Mouse (Mus musculus) kidney, adult 2 months (tissue): ENCODE measurements around the gene Satb1.

ENCODE experiments used
- CTCF ChIP-seq: fragments of 200-500 bp; conservative IDR thresholded peaks from 2 replicates; pipeline ENCODE4 v1.5.1; 2011; ENCODE audit warnings: low read depth, mild to moderate bottlenecking, control low read depth, low read length, moderate library complexity, mixed read lengths; ENCODE audit not compliant: insufficient read depth, insufficient read length
- POLR2A ChIP-seq: fragments of 200-500 bp; IDR thresholded peaks from one replicate; pipeline ENCODE4 v1.6.1; 2011; ENCODE audit warnings: low read depth, low read length, control low read depth

GRCm38 (mm10) chr17:51747204-51747603 is 85.9 kb downstream of the Satb1 start:
- TF ChIP-seq POLR2A (no peak), CTCF (no peak)
